Mouse (Mus musculus): ENCODE data around the gene Guca2a. TPM values are rescaled to one million over a fixed set of nuclear protein-coding genes. Genes with fewer than 3 reads are reported as not detected.

Guca2a gene
- polyA plus RNA-seq (2012; ENCODE audit: low replicate concordance): not detected in 2 replicates

GRCm38 (mm10) chr4:119637176-119637845, at the start of gene Guca2a:
Gene Guca2a (plus strand): TSS chr4:119637704.

GRCm38 (mm10) chr4:119658731-119659130, 21.2 kb downstream of the Guca2a start, which contains the start of gene Guca2b:
Gene Guca2b (minus strand): TSS chr4:119658954.

Other genes starting within 250 kb of the Guca2a start
- not detected in 2 replicates for gene Ccdc30, start 222.2 kb upstream of the Guca2a start, polyA plus RNA-seq (2012; ENCODE audit: low replicate concordance)
- gene Ppcs, start 215.3 kb upstream of the Guca2a start, polyA plus RNA-seq (2012; ENCODE audit: low replicate concordance): 8.1 and 11.0 TPM in 2 replicates
- not detected in 2 replicates for gene Zmynd12, start 214.9 kb upstream of the Guca2a start, polyA plus RNA-seq (2012; ENCODE audit: low replicate concordance)
- not detected in 2 replicates for gene Rimkla, start 145.1 kb upstream of the Guca2a start, polyA plus RNA-seq (2012; ENCODE audit: low replicate concordance)
- 14.0 and 16.6 TPM in 2 replicates for gene Foxj3, start 100.7 kb upstream of the Guca2a start, polyA plus RNA-seq (2012; ENCODE audit: low replicate concordance)
- gene Frg2f1, start 98.2 kb upstream of the Guca2a start, polyA plus RNA-seq (2012; ENCODE audit: low replicate concordance): 7.2 and 16.8 TPM in 2 replicates
- gene Guca2b, start 21.2 kb downstream of the Guca2a start, polyA plus RNA-seq (2012; ENCODE audit: low replicate concordance): not detected in 2 replicates
- 4.7 and 4.9 TPM in 2 replicates for gene Hivep3, start 96.1 kb downstream of the Guca2a start, polyA plus RNA-seq (2012; ENCODE audit: low replicate concordance)

Measured in leukemia stem cell, adult 10-12 weeks (primary cell).